Mouse (Mus musculus): ENCODE measurements around the gene Nup98.

Nup98 gene

GRCm38 (mm10) chr7:102209756-102210721, at the start of gene Nup98, which contains the start of gene Pgap2:
Gene Nup98 (minus strand): TSS chr7:102210176.
Gene Pgap2 (plus strand): TSS chr7:102210208.
- DNase-seq (ENCODE audit: low spot score in 2 of 2), result peak; percentile 96 to 98

GRCm38 (mm10) chr7:102258753-102259152, 48.8 kb upstream of the Nup98 start:
- no peak for DNase-seq (ENCODE audit: low spot score in 2 of 2)

GRCm38 (mm10) chr7:102258189-102258588, 48.2 kb upstream of the Nup98 start:
- peak; percentile 69 to 87 for DNase-seq (ENCODE audit: low spot score in 2 of 2)

GRCm38 (mm10) chr7:102256636-102257035, 46.7 kb upstream of the Nup98 start:
- no peak for DNase-seq (ENCODE audit: low spot score in 2 of 2)

- no peak for DNase-seq (ENCODE audit: low spot score in 2 of 2)
These were observed 46.0 kb upstream of the Nup98 start, which contains the start of gene Rhog for GRCm38 (mm10) chr7:102255954-102256353. Gene Rhog (minus strand): TSS chr7:102256054.

- no peak for DNase-seq (ENCODE audit: low spot score in 2 of 2)
These were observed 43.7 kb upstream of the Nup98 start for GRCm38 (mm10) chr7:102253631-102254030.

- DNase-seq (ENCODE audit: low spot score in 2 of 2), result peak; percentile 79 to 88
These were observed 40.7 kb upstream of the Nup98 start for GRCm38 (mm10) chr7:102250631-102251214.

GRCm38 (mm10) chr7:102249896-102250630, 40.1 kb upstream of the Nup98 start:
- DNase-seq (ENCODE audit: low spot score in 2 of 2), result peak in 1 of 2 experiments; percentile 23

- DNase-seq (ENCODE audit: low spot score in 2 of 2), result no peak
These were observed 39.5 kb upstream of the Nup98 start for GRCm38 (mm10) chr7:102249531-102249895.

- no peak for DNase-seq (ENCODE audit: low spot score in 2 of 2)
These were observed 38.9 kb upstream of the Nup98 start for GRCm38 (mm10) chr7:102248691-102249404.

GRCm38 (mm10) chr7:102246956-102247797, 37.2 kb upstream of the Nup98 start:
- no peak for DNase-seq (ENCODE audit: low spot score in 2 of 2)

GRCm38 (mm10) chr7:102246265-102246664, 36.3 kb upstream of the Nup98 start:
- DNase-seq (ENCODE audit: low spot score in 2 of 2), result no peak

GRCm38 (mm10) chr7:102245775-102246174, 35.8 kb upstream of the Nup98 start:
- DNase-seq (ENCODE audit: low spot score in 2 of 2), result no peak

GRCm38 (mm10) chr7:102244782-102245535, 35.0 kb upstream of the Nup98 start:
- no peak for DNase-seq (ENCODE audit: low spot score in 2 of 2)

- DNase-seq (ENCODE audit: low spot score in 2 of 2), result no peak
These were observed 33.9 kb upstream of the Nup98 start for GRCm38 (mm10) chr7:102243870-102244269.

GRCm38 (mm10) chr7:102242917-102243316, 32.9 kb upstream of the Nup98 start:
- no peak for DNase-seq (ENCODE audit: low spot score in 2 of 2)

GRCm38 (mm10) chr7:102242371-102242770, 32.4 kb upstream of the Nup98 start:
- DNase-seq (ENCODE audit: low spot score in 2 of 2), result no peak

- no peak for DNase-seq (ENCODE audit: low spot score in 2 of 2)
These were observed 29.6 kb upstream of the Nup98 start for GRCm38 (mm10) chr7:102239591-102239990.

- no peak for DNase-seq (ENCODE audit: low spot score in 2 of 2)
These were observed 28.8 kb upstream of the Nup98 start for GRCm38 (mm10) chr7:102238686-102239286.
